Mouse (Mus musculus): ENCODE results near the gene Apoc4.

Apoc4 gene

GRCm38 (mm10) chr7:19633197-19633596, 48.1 kb downstream of the Apoc4 start:
- no peak for DNase-seq (ENCODE audit: inconsistent age in 2 of 2, low spot score in 1 of 2)

GRCm38 (mm10) chr7:19632720-19633119, 48.6 kb downstream of the Apoc4 start:
- DNase-seq (ENCODE audit: inconsistent age in 2 of 2, low spot score in 1 of 2) = no peak

- no peak for DNase-seq (ENCODE audit: inconsistent age in 2 of 2, low spot score in 1 of 2)
Observed at GRCm38 (mm10) chr7:19632275-19632674, 49.0 kb downstream of the Apoc4 start.

GRCm38 (mm10) chr7:19629361-19629734, 51.9 kb downstream of the Apoc4 start, which contains the start of gene Relb:
Gene Relb, minus strand, starts transcription at chr7:19629438.
- DNase-seq (ENCODE audit: inconsistent age in 2 of 2, low spot score in 1 of 2) = peak; percentile 94 to 97

GRCm38 (mm10) chr7:19628536-19629360, 52.5 kb downstream of the Apoc4 start:
- peak; percentile 98 to 99 for DNase-seq (ENCODE audit: inconsistent age in 2 of 2, low spot score in 1 of 2)

- DNase-seq (ENCODE audit: inconsistent age in 2 of 2, low spot score in 1 of 2) = no peak
Observed at GRCm38 (mm10) chr7:19628192-19628535, 53.1 kb downstream of the Apoc4 start.
